Mouse (Mus musculus): ENCODE results near the gene Atp11a. TPM values are rescaled to one million over a fixed set of nuclear protein-coding genes. Genes with fewer than 3 reads are reported as not detected.
A peak's percentile ranks its signal among the peaks of the same experiment; 100 is the strongest.

Atp11a gene
- total RNA-seq, 1 experiment: 65.9 TPM

GRCm38 (mm10) chr8:12907730-12908129, 150.9 kb downstream of the Atp11a start:
- in situ Hi-C loops (cut with MboI; ENCODE audit: low sequenced_read_pairs in 2 of 2, unreplicated experiment in 2 of 2): no loop called here
- no peak overlapping the region for H3K4me3 ChIP-seq (ENCODE audit: insufficient read depth in 1 of 2, low read depth in 1 of 2, low read length in 2 of 2, poor library complexity in 1 of 2, severe bottlenecking in 1 of 2)
- peaks cover 3 to 26% of the 10 kb centered on the region in 2 experiments; a peak in 2 of 4 replicates for H3K4me1 ChIP-seq (ENCODE audit: control insufficient read depth in 2 of 2, insufficient read depth in 2 of 2, low read length in 2 of 2, poor library complexity in 1 of 2)
- no peak for TF ChIP-seq ZNF384 (IDR thresholded peaks at IDR 0.05; ENCODE audit: low read depth, low read length)
- no peak for TF ChIP-seq ZC3H11A (IDR thresholded peaks at IDR 0.05; ENCODE audit: borderline replicate concordance, low read depth, low read length)
- no peak for TF ChIP-seq HCFC1 (IDR thresholded peaks at IDR 0.05; ENCODE audit: borderline replicate concordance, insufficient read depth, low read length)
- TF ChIP-seq CHD2 (IDR thresholded peaks at IDR 0.05; ENCODE audit: low read depth, low read length): no peak
- TF ChIP-seq MAFK (IDR thresholded peaks at IDR 0.05; ENCODE audit: insufficient read depth, low read depth, low read length): no peak
- H3K9me3 ChIP-seq (ENCODE audit: control insufficient read depth, insufficient read depth, low read depth, low read length): no peaks in the 10 kb centered on the region
- H3K36me3 ChIP-seq (ENCODE audit: control insufficient read depth, insufficient read depth, low read length, poor library complexity, severe bottlenecking): no peaks in the 10 kb centered on the region
- DNase-seq (ENCODE audit: low read depth, low spot score): no peak
- no peak overlapping the region for H3K9ac ChIP-seq (ENCODE audit: insufficient read depth, low read depth, low read length, poor library complexity, severe bottlenecking)
- H3K27ac ChIP-seq (ENCODE audit: insufficient read depth, low read depth, low read length, poor library complexity, severe bottlenecking): no peak overlapping the region

- TF ChIP-seq HCFC1 (IDR thresholded peaks at IDR 0.05; ENCODE audit: borderline replicate concordance, insufficient read depth, low read length) (no peak), ZNF384 (IDR thresholded peaks at IDR 0.05; ENCODE audit: low read depth, low read length) (no peak), CHD2 (IDR thresholded peaks at IDR 0.05; ENCODE audit: low read depth, low read length) (no peak), MAFK (IDR thresholded peaks at IDR 0.05; ENCODE audit: insufficient read depth, low read depth, low read length) (no peak), ZC3H11A (IDR thresholded peaks at IDR 0.05; ENCODE audit: borderline replicate concordance, low read depth, low read length) (no peak)
- H3K27ac ChIP-seq (ENCODE audit: insufficient read depth, low read depth, low read length, poor library complexity, severe bottlenecking): peak overlapping the region; percentile 45
- DNase-seq (ENCODE audit: low read depth, low spot score): peak; percentile 57
- peaks cover 4 to 18% of the 10 kb centered on the region in 2 experiments; a peak in 1 of 4 replicates for H3K4me1 ChIP-seq (ENCODE audit: control insufficient read depth in 2 of 2, insufficient read depth in 2 of 2, low read length in 2 of 2, poor library complexity in 1 of 2)
- no peak overlapping the region for H3K9ac ChIP-seq (ENCODE audit: insufficient read depth, low read depth, low read length, poor library complexity, severe bottlenecking)
- H3K9me3 ChIP-seq (ENCODE audit: control insufficient read depth, insufficient read depth, low read depth, low read length): no peaks in the 10 kb centered on the region
- H3K4me3 ChIP-seq (ENCODE audit: insufficient read depth in 1 of 2, low read depth in 1 of 2, low read length in 2 of 2, poor library complexity in 1 of 2, severe bottlenecking in 1 of 2): no peak overlapping the region
- in situ Hi-C loops (cut with MboI; ENCODE audit: low sequenced_read_pairs in 2 of 2, unreplicated experiment in 2 of 2): no loop called here
- peaks cover 6% of the 10 kb centered on the region; the same call in 1 of the 2 replicates for H3K36me3 ChIP-seq (ENCODE audit: control insufficient read depth, insufficient read depth, low read length, poor library complexity, severe bottlenecking)
These were observed 155.2 kb downstream of the Atp11a start for GRCm38 (mm10) chr8:12912011-12912410.

DNA sequence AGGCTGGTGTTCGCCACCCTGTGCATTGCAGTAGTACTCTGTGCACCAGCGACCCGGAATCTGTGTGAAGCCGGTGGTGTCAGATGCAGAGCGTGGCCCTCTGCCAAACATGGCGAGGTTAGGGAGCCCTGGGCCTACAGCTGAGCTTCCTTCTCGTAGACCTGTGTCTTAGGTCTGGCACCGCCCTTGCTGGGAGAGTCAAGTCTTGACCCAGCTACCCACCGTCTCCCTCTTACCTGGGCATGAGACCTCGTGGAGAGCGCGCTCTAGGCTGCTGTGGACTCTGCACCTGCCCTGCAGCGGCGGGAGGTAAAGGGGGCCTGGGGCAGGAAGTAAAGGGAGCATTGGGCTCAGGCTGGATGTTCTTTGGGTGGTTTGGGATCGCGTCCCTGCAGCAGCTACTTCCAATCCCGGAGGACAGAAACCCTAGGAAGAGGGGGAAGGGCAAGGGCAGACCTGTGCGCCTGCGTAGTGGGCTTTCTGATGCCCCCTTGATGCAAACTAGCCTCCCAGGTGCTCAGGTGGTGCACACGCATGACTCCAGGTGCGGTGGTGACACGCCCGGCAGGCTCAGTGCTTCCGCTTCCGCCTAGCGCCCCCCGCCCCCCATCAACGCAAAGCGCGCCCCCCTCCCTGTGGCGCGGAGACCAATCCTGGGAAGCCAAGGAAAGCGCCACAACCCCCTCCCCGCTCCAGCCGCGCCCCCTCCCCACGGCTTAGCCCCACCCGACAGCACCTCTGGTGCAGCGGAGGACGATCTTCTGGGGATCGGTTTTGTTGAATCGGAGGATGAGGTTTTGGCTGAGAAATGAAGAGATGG, 158.6 kb downstream of the Atp11a start:
- Histone ChIP-seq H3K36me3 (ENCODE audit: control insufficient read depth, insufficient read depth, low read length, poor library complexity, severe bottlenecking) (peaks cover 6% of the 10 kb centered on the region; the same call in 1 of the 2 replicates), H3K9me3 (ENCODE audit: control insufficient read depth, insufficient read depth, low read depth, low read length) (no peaks in the 10 kb centered on the region), H3K4me3 (ENCODE audit: insufficient read depth in 1 of 2, low read depth in 1 of 2, low read length in 2 of 2, poor library complexity in 1 of 2, severe bottlenecking in 1 of 2) (peak overlapping the region; percentile 75 to 84), H3K9ac (ENCODE audit: insufficient read depth, low read depth, low read length, poor library complexity, severe bottlenecking) (peak overlapping the region; percentile 84), H3K4me1 (ENCODE audit: control insufficient read depth in 2 of 2, insufficient read depth in 2 of 2, low read length in 2 of 2, poor library complexity in 1 of 2) (peaks cover 4 to 18% of the 10 kb centered on the region in 2 experiments; a peak in 1 of 4 replicates), H3K27ac (ENCODE audit: insufficient read depth, low read depth, low read length, poor library complexity, severe bottlenecking) (0 out of 2 replicates have a peak overlapping the region, but pooled peaks have one; percentile 7)
- in situ Hi-C loops (cut with MboI; ENCODE audit: low sequenced_read_pairs in 2 of 2, unreplicated experiment in 2 of 2): no loop called here
- TF ChIP-seq ZC3H11A (IDR thresholded peaks at IDR 0.05; ENCODE audit: borderline replicate concordance, low read depth, low read length): no peak
- no peak for TF ChIP-seq ZNF384 (IDR thresholded peaks at IDR 0.05; ENCODE audit: low read depth, low read length)
- no peak for TF ChIP-seq HCFC1 (IDR thresholded peaks at IDR 0.05; ENCODE audit: borderline replicate concordance, insufficient read depth, low read length)
- TF ChIP-seq CHD2 (IDR thresholded peaks at IDR 0.05; ENCODE audit: low read depth, low read length): no peak
- no peak for TF ChIP-seq MAFK (IDR thresholded peaks at IDR 0.05; ENCODE audit: insufficient read depth, low read depth, low read length)
- DNase-seq (ENCODE audit: low read depth, low spot score): peak; percentile 50

GRCm38 (mm10) chr8:12916156-12916900, 159.5 kb downstream of the Atp11a start:
- Histone ChIP-seq H3K9me3 (ENCODE audit: control insufficient read depth, insufficient read depth, low read depth, low read length) (no peaks in the 10 kb centered on the region), H3K4me3 (ENCODE audit: insufficient read depth in 1 of 2, low read depth in 1 of 2, low read length in 2 of 2, poor library complexity in 1 of 2, severe bottlenecking in 1 of 2) (peak overlapping the region; percentile 75 to 84), H3K9ac (ENCODE audit: insufficient read depth, low read depth, low read length, poor library complexity, severe bottlenecking) (no peak overlapping the region), H3K27ac (ENCODE audit: insufficient read depth, low read depth, low read length, poor library complexity, severe bottlenecking) (no peak overlapping the region), H3K36me3 (ENCODE audit: control insufficient read depth, insufficient read depth, low read length, poor library complexity, severe bottlenecking) (peaks cover 6% of the 10 kb centered on the region; the same call in 1 of the 2 replicates), H3K4me1 (ENCODE audit: control insufficient read depth in 2 of 2, insufficient read depth in 2 of 2, low read length in 2 of 2, poor library complexity in 1 of 2) (peaks cover 4 to 16% of the 10 kb centered on the region in 2 experiments; a peak in 1 of 4 replicates)
- in situ Hi-C loops (cut with MboI; ENCODE audit: low sequenced_read_pairs in 2 of 2, unreplicated experiment in 2 of 2): no loop called here
- DNase-seq (ENCODE audit: low read depth, low spot score): no peak
- TF ChIP-seq CHD2 (IDR thresholded peaks at IDR 0.05; ENCODE audit: low read depth, low read length) (no peak), HCFC1 (IDR thresholded peaks at IDR 0.05; ENCODE audit: borderline replicate concordance, insufficient read depth, low read length) (no peak), ZNF384 (IDR thresholded peaks at IDR 0.05; ENCODE audit: low read depth, low read length) (no peak), MAFK (IDR thresholded peaks at IDR 0.05; ENCODE audit: insufficient read depth, low read depth, low read length) (no peak), ZC3H11A (IDR thresholded peaks at IDR 0.05; ENCODE audit: borderline replicate concordance, low read depth, low read length) (no peak)
